Mouse (Mus musculus) ES-E14 (cell line): Measurements from ENCODE around the gene C1qtnf12. TPM values are rescaled to one million over a fixed set of nuclear protein-coding genes. Genes with fewer than 3 reads are reported as not detected.
A peak's percentile ranks its signal among the peaks of the same experiment; 100 is the strongest.

ENCODE experiments used
- DNase-seq: peaks from one replicate; pipeline ENCODE4 v3.0.0-alpha.2; 2013; ENCODE audit warnings: low read depth, low spot score
- H3K27ac ChIP-seq: 2 replicates; pipeline ENCODE4 v1.5.1; 2012; ENCODE audit warnings: low read depth, mild to moderate bottlenecking, low read length, moderate library complexity, mixed read lengths; ENCODE audit not compliant: poor library complexity, insufficient read depth, severe bottlenecking
- H3K36me3 ChIP-seq: 2 replicates; pipeline ENCODE4 v1.6.1; 2012; ENCODE audit warnings: mild to moderate bottlenecking, low read length, moderate library complexity, mixed read lengths; ENCODE audit not compliant: control insufficient read depth, poor library complexity, insufficient read depth, severe bottlenecking
- H3K4me1 ChIP-seq, 2 experiments: fragments of 150-350 bp in 1 of 2; sonication (generic) in 1 of 2; 2 replicates each; pipeline ENCODE4 v1.6.1; 2012; ENCODE audit warnings: low read length in 2 of 2, mild to moderate bottlenecking in 1 of 2, mixed read lengths in 1 of 2; ENCODE audit not compliant: control insufficient read depth in 2 of 2, insufficient read depth in 2 of 2, poor library complexity in 1 of 2
- H3K4me3 ChIP-seq, 2 experiments: fragments of 150-350 bp in 1 of 2; sonication (generic) in 1 of 2; 2 replicates each; pipeline ENCODE4 v1.5.1; 2012; ENCODE audit warnings: low read length in 2 of 2, low read depth in 1 of 2, mild to moderate bottlenecking in 1 of 2, mixed read lengths in 1 of 2; ENCODE audit not compliant: insufficient read depth in 1 of 2, poor library complexity in 1 of 2, severe bottlenecking in 1 of 2
- H3K9ac ChIP-seq: 2 replicates; pipeline ENCODE4 v1.6.1; 2012; ENCODE audit warnings: low read depth, mild to moderate bottlenecking, low read length, mixed read lengths; ENCODE audit not compliant: poor library complexity, insufficient read depth, severe bottlenecking
- H3K9me3 ChIP-seq: fragments of 150-350 bp; sonication (generic); 2 replicates; pipeline ENCODE4 v1.6.1; 2012; ENCODE audit warnings: low read depth, mild to moderate bottlenecking, low read length; ENCODE audit not compliant: control insufficient read depth, insufficient read depth
- CHD2 ChIP-seq: IDR thresholded peaks from 2 replicates; pipeline ENCODE4 v1.6.1; 2014; ENCODE audit warnings: mild to moderate bottlenecking, low read depth, low read length, inconsistent platforms
- HCFC1 ChIP-seq: IDR thresholded peaks from 2 replicates; pipeline ENCODE4 v1.6.1; 2012; ENCODE audit warnings: low read length, inconsistent platforms, borderline replicate concordance; ENCODE audit not compliant: insufficient read depth
- MAFK ChIP-seq: IDR thresholded peaks from 2 replicates; pipeline ENCODE4 v1.6.1; 2014; ENCODE audit warnings: mild to moderate bottlenecking, low read depth, low read length, inconsistent platforms; ENCODE audit not compliant: insufficient read depth
- ZC3H11A ChIP-seq: IDR thresholded peaks from 2 replicates; pipeline ENCODE4 v1.6.1; 2012; ENCODE audit warnings: low read depth, mild to moderate bottlenecking, inconsistent platforms, low read length, borderline replicate concordance
- ZNF384 ChIP-seq: IDR thresholded peaks from 2 replicates; pipeline ENCODE4 v1.6.1; 2012; ENCODE audit warnings: low read depth, low read length, inconsistent platforms
- in situ Hi-C, 2 experiments: fragments of 600-800 bp; cut with MboI; formaldehyde crosslinking; loops; one replicate each; pipeline ENCODE4 v1.15.1; 2025; ENCODE audit warnings: low sequenced_read_pairs in 2 of 2, inconsistent platforms in 1 of 2; ENCODE audit not compliant: unreplicated experiment in 2 of 2
- total RNA-seq: library from RNA; depleted of rRNA; stranded (reverse); fragments of 300-350 nt; gene quantifications from 2 replicates; pipeline ENCODE4 v1.2.3, GENCODE M21; 2012; rRNA removed

Gene C1qtnf12
- total RNA-seq, result 6.4 and 10.3 TPM in 2 replicates

GRCm38 (mm10) chr4:155962167-155962971, at the start of gene C1qtnf12:
Gene C1qtnf12, plus strand, starts transcription at chr4:155962318.
- in situ Hi-C loops, result no loop called here
- no peak for DNase-seq

GRCm38 (mm10) chr4:155932031-155932430, 30.1 kb upstream of the C1qtnf12 start:
- H3K27ac ChIP-seq, result no peak overlapping the region
- in situ Hi-C loops, result no loop called here
- H3K9ac ChIP-seq, result no peak overlapping the region
- H3K36me3 ChIP-seq, result no peaks in the 10 kb centered on the region; the same call in 1 of the 2 replicates
- peaks cover 0 to 2% of the 10 kb centered on the region in 2 experiments; a peak in 1 of 4 replicates for H3K4me1 ChIP-seq
- H3K4me3 ChIP-seq, result no peak overlapping the region
- peak; percentile 25 for DNase-seq
- no peak for TF ChIP-seq HCFC1
- TF ChIP-seq CHD2, result no peak
- TF ChIP-seq ZC3H11A, result no peak
- TF ChIP-seq MAFK, result no peak
- no peak for TF ChIP-seq ZNF384
- no peaks in the 10 kb centered on the region for H3K9me3 ChIP-seq

More at GRCm38 (mm10) chr4:155962167-155962971, at the start of gene C1qtnf12:
- H3K27ac ChIP-seq, result no peak within 1 kb of the TSS
- peak within 1 kb of the TSS; percentile 49 to 59 for H3K4me3 ChIP-seq
- peak within 1 kb of the TSS; percentile 64 for H3K9ac ChIP-seq
- peaks cover 0 to 8% of the 10 kb centered on the region in 2 experiments; a peak in 2 of 4 replicates for H3K4me1 ChIP-seq
- peaks cover 19% of the 10 kb centered on the region; the same call in 1 of the 2 replicates for H3K36me3 ChIP-seq
- no peak for TF ChIP-seq CHD2
- no peak for TF ChIP-seq HCFC1
- TF ChIP-seq MAFK, result no peak
- no peak for TF ChIP-seq ZC3H11A
- no peak for TF ChIP-seq ZNF384
- H3K9me3 ChIP-seq, result no peaks in the 10 kb centered on the region

GRCm38 (mm10) chr4:155943049-155943452, 19.1 kb upstream of the C1qtnf12 start:
- H3K9ac ChIP-seq, result peak overlapping the region; percentile 76
- no peaks in the 10 kb centered on the region for H3K9me3 ChIP-seq
- H3K4me1 ChIP-seq, result peaks cover 0 to 6% of the 10 kb centered on the region in 2 experiments; a peak in 2 of 4 replicates
- peak overlapping the region; percentile 42; the same call in 1 of the 2 replicates for H3K27ac ChIP-seq
- no peak for TF ChIP-seq ZNF384
- no peak for TF ChIP-seq ZC3H11A
- TF ChIP-seq HCFC1, result no peak
- no peak for TF ChIP-seq CHD2
- no peak for TF ChIP-seq MAFK
- peak overlapping the region; percentile 77 to 98 for H3K4me3 ChIP-seq
- no peak for DNase-seq
- H3K36me3 ChIP-seq, result peaks cover 3% of the 10 kb centered on the region; the same call in 1 of the 2 replicates
- in situ Hi-C loops, result no loop called here

- TF ChIP-seq CHD2, result no peak
- peak; percentile 94 for TF ChIP-seq HCFC1
- 0 out of 2 replicates have a peak, but pooled peaks have one; percentile 25 for TF ChIP-seq MAFK
- TF ChIP-seq ZNF384, result no peak
- TF ChIP-seq ZC3H11A, result no peak
- Histone ChIP-seq H3K4me3 (peak within 1 kb of the TSS; percentile 81 to 98), H3K27ac (peak within 1 kb of the TSS; percentile 42; the same call in 1 of the 2 replicates), H3K36me3 (peaks cover 4% of the 10 kb centered on the region; the same call in 1 of the 2 replicates), H3K4me1 (peaks cover 0 to 6% of the 10 kb centered on the region in 2 experiments; a peak in 2 of 4 replicates), H3K9ac (peak within 1 kb of the TSS; percentile 80), H3K9me3 (no peaks in the 10 kb centered on the region)
- in situ Hi-C loops, result no loop called here
- peak; percentile 92 for DNase-seq
These were observed 18.4 kb upstream of the C1qtnf12 start, which contains the start of gene Ube2j2 for GRCm38 (mm10) chr4:155943534-155944249. Gene Ube2j2, plus strand, starts transcription at chr4:155943831.
